Mouse (Mus musculus): Measurements from ENCODE around the gene Chrnd.

Chrnd gene

GRCm38 (mm10) chr1:87226409-87227159 lies 36.2 kb downstream of the Chrnd start:
- DNase-seq (ENCODE audit: inconsistent age in 2 of 2, low spot score in 1 of 2): no peak

- no peak for DNase-seq (ENCODE audit: inconsistent age in 2 of 2, low spot score in 1 of 2)
These were observed 36.7 kb downstream of the Chrnd start for GRCm38 (mm10) chr1:87227160-87227550.

- DNase-seq (ENCODE audit: inconsistent age in 2 of 2, low spot score in 1 of 2): no peak
These were observed 40.2 kb downstream of the Chrnd start for GRCm38 (mm10) chr1:87230606-87231005.

- DNase-seq (ENCODE audit: inconsistent age in 2 of 2, low spot score in 1 of 2): no peak
These were observed 41.8 kb downstream of the Chrnd start for GRCm38 (mm10) chr1:87232197-87232596.

GRCm38 (mm10) chr1:87239056-87239455 lies 48.6 kb downstream of the Chrnd start:
- no peak for DNase-seq (ENCODE audit: inconsistent age in 2 of 2, low spot score in 1 of 2)

- DNase-seq (ENCODE audit: inconsistent age in 2 of 2, low spot score in 1 of 2): no peak
These were observed 52.6 kb downstream of the Chrnd start for GRCm38 (mm10) chr1:87243021-87243420.

- DNase-seq (ENCODE audit: inconsistent age in 2 of 2, low spot score in 1 of 2): no peak
These were observed 55.0 kb downstream of the Chrnd start for GRCm38 (mm10) chr1:87245430-87245829.

GRCm38 (mm10) chr1:87245929-87246815 lies 55.8 kb downstream of the Chrnd start:
- DNase-seq (ENCODE audit: inconsistent age in 2 of 2, low spot score in 1 of 2): peak; percentile 88 to 96

Measured in adrenal gland, adult (tissue).